Mouse (Mus musculus) C2C12 (cell line): Measurements from ENCODE around the gene Mrtfb. TPM values are rescaled to one million over a fixed set of nuclear protein-coding genes. Genes with fewer than 3 reads are reported as not detected.

Experiments used
- H3K27me3 ChIP-seq: one replicate; pipeline ENCODE4 v1.6.1; 2011; ENCODE audit not compliant: control insufficient read depth, insufficient read depth, insufficient read length
- H3K36me3 ChIP-seq: one replicate; pipeline ENCODE4 v1.6.1; 2011; ENCODE audit not compliant: control insufficient read depth, insufficient read depth
- H3K4me3 ChIP-seq: one replicate; pipeline ENCODE4 v1.5.1; 2011; ENCODE audit warnings: mild to moderate bottlenecking, control low read depth; ENCODE audit not compliant: poor library complexity, insufficient read depth, severe bottlenecking
- H3K79me2 ChIP-seq: one replicate; pipeline ENCODE4 v1.6.1; 2011; ENCODE audit not compliant: control insufficient read depth, insufficient read depth
- H3K79me3 ChIP-seq: one replicate; pipeline ENCODE4 v1.6.1; 2011; ENCODE audit warnings: low read depth, control low read depth
- H3ac ChIP-seq: one replicate; pipeline ENCODE3; 2011; ENCODE audit warnings: low read depth; ENCODE audit not compliant: control insufficient read depth, insufficient read length
- CEBPB ChIP-seq: IDR thresholded peaks from one replicate; pipeline ENCODE4 v1.6.1; 2011; ENCODE audit warnings: low read depth, mild to moderate bottlenecking, control low read depth, moderate library complexity
- CTCF ChIP-seq: IDR thresholded peaks from one replicate; pipeline ENCODE4 v1.5.1; 2011; ENCODE audit not compliant: control insufficient read depth, insufficient read depth, insufficient read length
- FOSL1 ChIP-seq: IDR thresholded peaks from one replicate; pipeline ENCODE4 v1.8.0; 2011; ENCODE audit warnings: mild to moderate bottlenecking, low read length; ENCODE audit not compliant: poor library complexity, insufficient read depth, severe bottlenecking
- MAX ChIP-seq: IDR thresholded peaks from one replicate; pipeline ENCODE4 v1.6.1; 2011; ENCODE audit warnings: mild to moderate bottlenecking, control low read depth
- MYOD1 ChIP-seq: IDR thresholded peaks from one replicate; pipeline ENCODE4 v1.6.1; 2011; ENCODE audit warnings: low read depth; ENCODE audit not compliant: control insufficient read depth, insufficient read length
- MYOG ChIP-seq: IDR thresholded peaks from one replicate; pipeline ENCODE4 v1.6.1; 2011; ENCODE audit not compliant: control insufficient read depth, insufficient read length; ENCODE audit errors: extremely low read depth
- USF1 ChIP-seq: IDR thresholded peaks from one replicate; pipeline ENCODE4 v1.6.1; 2011; ENCODE audit warnings: low read depth, mild to moderate bottlenecking, control low read depth, moderate library complexity
- polyA plus RNA-seq: library from polyadenylated mRNA; unstranded; fragments of >200 nt; fragmentation: generic; extraction: Trizol; gene quantifications from one replicate; pipeline ENCODE4 v1.2.1, GENCODE M21; 2012; ENCODE audit warnings: missing spikeins

Gene Mrtfb
- polyA plus RNA-seq, 1 experiment = 6.6 TPM

- no peak overlapping the region for H3ac ChIP-seq
- H3K27me3 ChIP-seq = no peaks in the 10 kb centered on the region
- peaks cover 18% of the 10 kb centered on the region for H3K36me3 ChIP-seq
- H3K4me3 ChIP-seq = no peak overlapping the region
- H3K79me3 ChIP-seq = no peaks in the 10 kb centered on the region
- TF ChIP-seq CEBPB = no peak
- TF ChIP-seq FOSL1 = no peak
- TF ChIP-seq USF1 = no peak
- no peak for TF ChIP-seq MYOD1
- no peak for TF ChIP-seq CTCF
- TF ChIP-seq MYOG = no peak
- no peak for TF ChIP-seq MAX
- no peaks in the 10 kb centered on the region for H3K79me2 ChIP-seq
These were observed 123.6 kb downstream of the Mrtfb start for GRCm38 (mm10) chr16:13379865-13380264.

GRCm38 (mm10) chr16:13381771-13382170 is 125.5 kb downstream of the Mrtfb start:
- no peak for TF ChIP-seq CEBPB
- no peak for TF ChIP-seq USF1
- TF ChIP-seq MAX = no peak
- no peak for TF ChIP-seq MYOG
- TF ChIP-seq FOSL1 = no peak
- no peak for TF ChIP-seq CTCF
- TF ChIP-seq MYOD1 = no peak
- no peaks in the 10 kb centered on the region for H3K79me3 ChIP-seq
- H3K79me2 ChIP-seq = no peaks in the 10 kb centered on the region
- H3K27me3 ChIP-seq = no peaks in the 10 kb centered on the region
- peaks cover 31% of the 10 kb centered on the region for H3K36me3 ChIP-seq
- no peak overlapping the region for H3K4me3 ChIP-seq
- H3ac ChIP-seq = no peak overlapping the region

GRCm38 (mm10) chr16:13387306-13387705 is 131.0 kb downstream of the Mrtfb start:
- Histone ChIP-seq H3K36me3 (peaks cover 18% of the 10 kb centered on the region), H3K79me2 (no peaks in the 10 kb centered on the region), H3ac (no peak overlapping the region), H3K79me3 (no peaks in the 10 kb centered on the region), H3K4me3 (no peak overlapping the region), H3K27me3 (no peaks in the 10 kb centered on the region)
- TF ChIP-seq FOSL1 (no peak), MAX (no peak), MYOD1 (no peak)

- Histone ChIP-seq H3K79me2 (no peaks in the 10 kb centered on the region), H3ac (no peak overlapping the region), H3K4me3 (no peak overlapping the region), H3K36me3 (peaks cover 53% of the 10 kb centered on the region), H3K27me3 (no peaks in the 10 kb centered on the region), H3K79me3 (no peaks in the 10 kb centered on the region)
- TF ChIP-seq MYOG (no peak), MAX (no peak), CTCF (no peak), USF1 (no peak), MYOD1 (no peak), CEBPB (no peak)
These were observed 144.1 kb downstream of the Mrtfb start for GRCm38 (mm10) chr16:13400375-13400774.

GRCm38 (mm10) chr16:13401591-13401990 is 145.3 kb downstream of the Mrtfb start:
- no peak overlapping the region for H3K4me3 ChIP-seq
- H3K36me3 ChIP-seq = peaks cover 59% of the 10 kb centered on the region
- no peak for TF ChIP-seq FOSL1
- no peak for TF ChIP-seq MAX
- no peak for TF ChIP-seq CTCF
- TF ChIP-seq MYOD1 = no peak
- no peak for TF ChIP-seq MYOG
- no peak for TF ChIP-seq USF1
- no peak for TF ChIP-seq CEBPB
- no peaks in the 10 kb centered on the region for H3K27me3 ChIP-seq
- no peaks in the 10 kb centered on the region for H3K79me3 ChIP-seq
- no peaks in the 10 kb centered on the region for H3K79me2 ChIP-seq
- H3ac ChIP-seq = no peak overlapping the region

GRCm38 (mm10) chr16:13404656-13405055 is 148.4 kb downstream of the Mrtfb start:
- no peak for TF ChIP-seq MAX
- TF ChIP-seq FOSL1 = no peak
- TF ChIP-seq MYOD1 = no peak
- no peak for TF ChIP-seq USF1
- TF ChIP-seq MYOG = no peak
- no peak for TF ChIP-seq CEBPB
- no peak for TF ChIP-seq CTCF
- no peaks in the 10 kb centered on the region for H3K27me3 ChIP-seq
- peaks cover 59% of the 10 kb centered on the region for H3K36me3 ChIP-seq
- H3ac ChIP-seq = no peak overlapping the region
- H3K79me3 ChIP-seq = no peaks in the 10 kb centered on the region
- H3K79me2 ChIP-seq = no peaks in the 10 kb centered on the region
- no peak overlapping the region for H3K4me3 ChIP-seq
